In genomic region chr14:77928021-77928420, GRCm38 (mm10) we compare ENCODE assay signal across 10 mouse cellular contexts. TPM values are rescaled to one million over a fixed set of nuclear protein-coding genes. Genes with fewer than 3 reads are reported as not detected.
A peak's percentile ranks its signal among the peaks of the same experiment; 100 is the strongest.
DNase-seq lines count a peak whose midpoint lies in the region; ATAC-seq and TF ChIP-seq lines count a peak whose summit lies in the region.
"Had no signal": no experiment of that assay in that cellular context is flagged by ENCODE, and none has a peak within 500 bp of the region (broad histone marks: within the 10 kb centered on the region; RNA-seq: fewer than 3 reads in every experiment).

No protein-coding gene starts in this region.

- H3K9ac ChIP-seq in forebrain, embryonic 14.5 days (ENCODE audit: low read length) = no peak overlapping the region
- H3K9ac ChIP-seq: heart, embryonic 13.5 days; stomach, embryonic 15.5 days had no signal

- H3K4me2 ChIP-seq in forebrain, embryonic 14.5 days (ENCODE audit: low read length) = no peak overlapping the region
- H3K4me2 ChIP-seq: heart, embryonic 13.5 days; stomach, embryonic 15.5 days had no signal

- no peaks in the 10 kb centered on the region for H3K36me3 ChIP-seq in forebrain, embryonic 14.5 days (ENCODE audit: control insufficient read depth, insufficient read depth, low read length)
- H3K36me3 ChIP-seq: heart, embryonic 13.5 days; stomach, embryonic 15.5 days had no signal

- H3K9me3 ChIP-seq in forebrain, embryonic 14.5 days (replicated peaks; ENCODE audit: control insufficient read depth, low read length) = no peaks in the 10 kb centered on the region
- H3K9me3 ChIP-seq: heart, embryonic 13.5 days; stomach, embryonic 15.5 days had no signal

- 31% methylated on average over 6 of the region's 6 CpGs for WGBS in bone marrow, adult 2 months
- 40% methylated on average over 6 of the region's 6 CpGs for WGBS in forebrain, embryonic 14.5 days
- WGBS in lung, adult 2 months = 35% methylated on average over 6 of the region's 6 CpGs

- no peaks in the 10 kb centered on the region for H3K4me1 ChIP-seq in bone marrow, adult 2 months (ENCODE audit: control insufficient read depth, insufficient read depth, low read length)
- H3K4me1 ChIP-seq in forebrain, embryonic 14.5 days (ENCODE audit: control insufficient read depth, insufficient read depth, low read length) = 0 out of 2 replicates have a peak, but pooled peaks cover 5% of the 10 kb centered on the region
- H3K4me1 ChIP-seq in lung, adult 2 months (ENCODE audit: control insufficient read depth, insufficient read depth, low read length) = no peaks in the 10 kb centered on the region
- H3K4me1 ChIP-seq: stomach, embryonic 15.5 days had no signal

- H3K27me3 ChIP-seq in forebrain, embryonic 14.5 days (replicated peaks; ENCODE audit: control insufficient read depth, insufficient read depth, low read length) = no peaks in the 10 kb centered on the region
- H3K27me3 ChIP-seq: heart, embryonic 13.5 days; stomach, embryonic 15.5 days had no signal

- TF ChIP-seq CTCF in bone marrow, adult 2 months (IDR thresholded peaks at IDR 0.05; ENCODE audit: control insufficient read depth, insufficient read depth, low read length) = peak; percentile 20; the same call in 1 of the 2 replicates
- peak; percentile 25; the same call in 1 of the 2 replicates for TF ChIP-seq CTCF in lung, adult 2 months (IDR thresholded peaks at IDR 0.05; ENCODE audit: insufficient read depth, low read length)

- H3K27ac ChIP-seq in bone marrow, adult 2 months (ENCODE audit: control insufficient read depth, insufficient read depth, low read depth, low read length, poor library complexity) = no peak overlapping the region
- no peak overlapping the region for H3K27ac ChIP-seq in forebrain, embryonic 14.5 days (ENCODE audit: low read depth, low read length)
- H3K27ac ChIP-seq: heart, embryonic 13.5 days; stomach, embryonic 15.5 days had no signal

- no peak for TF ChIP-seq POLR2A in bone marrow, adult 2 months (IDR thresholded peaks at IDR 0.05; ENCODE audit: borderline replicate concordance, control insufficient read depth, low read depth, low read length)
- no peak for TF ChIP-seq POLR2A in lung, adult 2 months (IDR thresholded peaks at IDR 0.05; ENCODE audit: borderline replicate concordance, extremely low read depth, low read depth, low read length)

- no peak overlapping the region for H3K4me3 ChIP-seq in bone marrow, adult 2 months (replicated peaks; ENCODE audit: control insufficient read depth, low read depth, low read length)
- no peak overlapping the region for H3K4me3 ChIP-seq in forebrain, embryonic 14.5 days (ENCODE audit: low read depth, low read length)
- H3K4me3 ChIP-seq in lung, adult 2 months (replicated peaks; ENCODE audit: extremely low read depth, low read depth, low read length) = no peak overlapping the region
- H3K4me3 ChIP-seq: heart, embryonic 13.5 days; stomach, embryonic 15.5 days had no signal

- peak; percentile 80 for DNase-seq in urinary bladder, postnatal 14 days (ENCODE audit: low spot score)
- no peak for DNase-seq in urinary bladder, postnatal 10 days (ENCODE audit: low spot score)
- peak; percentile 83 for DNase-seq in forebrain, embryonic 14.5 days (ENCODE audit: low spot score)
- DNase-seq in kidney, postnatal 4 days = peak; percentile 80 to 82
- DNase-seq in lung, adult 2 months = peak; percentile 53
- DNase-seq in right cerebral cortex, postnatal 14 days = peak; percentile 73

- peak; percentile 48; the same call in 1 of the 2 replicates for ATAC-seq in forebrain, embryonic 14.5 days
- ATAC-seq in erythroid progenitor cell, adult 5-6 weeks (replicated peaks; ENCODE audit: low FRiP score, poor library complexity, severe bottlenecking) = no peak

RNA-seq across cellular contexts. Expression of gene Epsti1, which starts 24.0 kb away (rescaled TPM):
- 13.2 and 18.0 TPM in 2 replicates for polyA plus RNA-seq in bone marrow, adult 2 months (2011; ENCODE audit: insufficient read depth, insufficient read length, low replicate concordance, missing spikeins)
- 0.33 and 0.45 TPM in 2 replicates for polyA plus RNA-seq in forebrain, embryonic 14.5 days (2014; fragmentation: Nextera tagmentation; extraction: Ambion mirVana)
- 4.0 and 4.2 TPM in 2 replicates for polyA plus RNA-seq in lung, adult 2 months (2012; rRNA removed)
- total RNA-seq in erythroid progenitor cell, adult 5-6 weeks (2015; ENCODE audit: low replicate concordance) = 5.4 and 13.4 TPM in 2 replicates
- total RNA-seq in erythroid progenitor cell, adult 5-6 weeks (2017; ENCODE audit: low replicate concordance) = 14.5 and 16.6 TPM in 2 replicates

RNA-seq across cellular contexts. Expression of gene Dnajc15, which starts 53.1 kb away (rescaled TPM):
- 24.3 and 47.3 TPM in 2 replicates for polyA plus RNA-seq in bone marrow, adult 2 months (2011; ENCODE audit: insufficient read depth, insufficient read length, low replicate concordance, missing spikeins)
- polyA plus RNA-seq in forebrain, embryonic 14.5 days (2014; fragmentation: Nextera tagmentation; extraction: Ambion mirVana) = 68.3 and 100 TPM in 2 replicates
- 4.4 and 4.7 TPM in 2 replicates for polyA plus RNA-seq in lung, adult 2 months (2012; rRNA removed)
- 1.7 and 6.1 TPM in 2 replicates for total RNA-seq in erythroid progenitor cell, adult 5-6 weeks (2015; ENCODE audit: low replicate concordance)
- 1.1 and 9.4 TPM in 2 replicates for total RNA-seq in erythroid progenitor cell, adult 5-6 weeks (2017; ENCODE audit: low replicate concordance)
